Mouse (Mus musculus): Measurements from ENCODE around the gene Tbc1d23.

DNA sequence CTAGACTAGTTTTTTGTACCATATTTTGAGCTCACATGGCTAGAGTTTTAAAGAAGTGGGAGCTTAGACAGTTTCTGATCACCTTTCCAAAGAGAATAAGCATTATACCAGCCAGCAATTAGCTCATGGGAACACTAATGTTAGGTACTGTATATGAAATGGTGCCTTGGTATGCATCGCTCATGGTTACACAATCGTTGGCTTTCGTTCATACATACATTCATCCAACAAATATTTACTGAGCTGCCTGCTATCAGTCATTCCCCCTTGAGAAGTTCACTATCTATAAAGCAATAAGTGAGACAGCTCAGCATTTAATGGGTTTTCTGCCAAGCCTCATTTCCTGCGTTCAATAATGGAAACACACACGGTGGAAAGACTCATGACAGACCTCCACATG, 4.9 kb downstream of the Tbc1d23 start:
- TF ChIP-seq CTCF (IDR thresholded peaks at IDR 0.05; ENCODE audit: extremely low read depth, insufficient read depth, insufficient read length, insufficient replicate concordance) (no peak), POLR2A (IDR thresholded peaks at IDR 0.05; ENCODE audit: low read depth, low read length) (no peak)

Data from spleen, adult 2 months (tissue).